Mouse (Mus musculus) mesoderm, embryonic 11.5 days (tissue): ENCODE data around the gene Zfyve16.
A peak's percentile ranks its signal among the peaks of the same experiment; 100 is the strongest.

Source experiments
- DNase-seq: peaks from one replicate; pipeline ENCODE4 v3.0.0-alpha.2; 2012; ENCODE audit warnings: low read depth, low spot score

Gene Zfyve16

GRCm38 (mm10) chr13:92530721-92531211 lies at the start of gene Zfyve16:
TSS of gene Zfyve16 (minus strand) at chr13:92530868.
- peak; percentile 97 for DNase-seq

GRCm38 (mm10) chr13:92578210-92578609 lies 47.5 kb upstream of the Zfyve16 start:
- no peak for DNase-seq

GRCm38 (mm10) chr13:92576688-92577087 lies 46.0 kb upstream of the Zfyve16 start:
- DNase-seq: no peak

- no peak for DNase-seq
These were observed 45.4 kb upstream of the Zfyve16 start, which contains the start of gene Spz1 for GRCm38 (mm10) chr13:92576072-92576471. TSS of gene Spz1 (minus strand) at chr13:92576172.

- no peak for DNase-seq
These were observed 28.8 kb upstream of the Zfyve16 start for GRCm38 (mm10) chr13:92559429-92559828.

- no peak for DNase-seq
These were observed 26.6 kb upstream of the Zfyve16 start for GRCm38 (mm10) chr13:92557229-92557628.

- DNase-seq: peak; percentile 91
These were observed 25.9 kb upstream of the Zfyve16 start for GRCm38 (mm10) chr13:92556458-92557126.

- DNase-seq: no peak
These were observed 16.4 kb upstream of the Zfyve16 start for GRCm38 (mm10) chr13:92547093-92547492.

GRCm38 (mm10) chr13:92540997-92541396 lies 10.3 kb upstream of the Zfyve16 start:
- DNase-seq: no peak

- no peak for DNase-seq
These were observed 8.5 kb upstream of the Zfyve16 start for GRCm38 (mm10) chr13:92539126-92539525.

GRCm38 (mm10) chr13:92533801-92534200 lies 3.1 kb upstream of the Zfyve16 start:
- no peak for DNase-seq

- no peak for DNase-seq
These were observed 1.5 kb upstream of the Zfyve16 start for GRCm38 (mm10) chr13:92532216-92532615.

- no peak for DNase-seq
These were observed 569 bp upstream of the Zfyve16 start for GRCm38 (mm10) chr13:92531237-92531636.

- no peak for DNase-seq
These were observed 594 bp downstream of the Zfyve16 start for GRCm38 (mm10) chr13:92529828-92530720.

- DNase-seq: no peak
These were observed 7.4 kb downstream of the Zfyve16 start for GRCm38 (mm10) chr13:92523178-92523813.

GRCm38 (mm10) chr13:92504871-92505270 lies 25.8 kb downstream of the Zfyve16 start:
- no peak for DNase-seq

- DNase-seq: no peak
These were observed 38.7 kb downstream of the Zfyve16 start for GRCm38 (mm10) chr13:92491923-92492322.

- DNase-seq: no peak
These were observed 39.9 kb downstream of the Zfyve16 start for GRCm38 (mm10) chr13:92490817-92491216.

GRCm38 (mm10) chr13:92483852-92484463 lies 46.7 kb downstream of the Zfyve16 start, which contains the start of gene Fam151b:
TSS of gene Fam151b (minus strand) at chr13:92484015.
- peak; percentile 97 for DNase-seq

GRCm38 (mm10) chr13:92483348-92483747 lies 47.3 kb downstream of the Zfyve16 start:
- DNase-seq: peak; percentile 53

GRCm38 (mm10) chr13:92470151-92470550 lies 60.5 kb downstream of the Zfyve16 start:
- no peak for DNase-seq
